Mouse (Mus musculus): Measurements from ENCODE around the gene Btg3. TPM values are rescaled to one million over a fixed set of nuclear protein-coding genes. Genes with fewer than 3 reads are reported as not detected.

The Btg3 gene
- polyA plus RNA-seq, 1 experiment from 2014 or later: 43.7 TPM

DNA sequence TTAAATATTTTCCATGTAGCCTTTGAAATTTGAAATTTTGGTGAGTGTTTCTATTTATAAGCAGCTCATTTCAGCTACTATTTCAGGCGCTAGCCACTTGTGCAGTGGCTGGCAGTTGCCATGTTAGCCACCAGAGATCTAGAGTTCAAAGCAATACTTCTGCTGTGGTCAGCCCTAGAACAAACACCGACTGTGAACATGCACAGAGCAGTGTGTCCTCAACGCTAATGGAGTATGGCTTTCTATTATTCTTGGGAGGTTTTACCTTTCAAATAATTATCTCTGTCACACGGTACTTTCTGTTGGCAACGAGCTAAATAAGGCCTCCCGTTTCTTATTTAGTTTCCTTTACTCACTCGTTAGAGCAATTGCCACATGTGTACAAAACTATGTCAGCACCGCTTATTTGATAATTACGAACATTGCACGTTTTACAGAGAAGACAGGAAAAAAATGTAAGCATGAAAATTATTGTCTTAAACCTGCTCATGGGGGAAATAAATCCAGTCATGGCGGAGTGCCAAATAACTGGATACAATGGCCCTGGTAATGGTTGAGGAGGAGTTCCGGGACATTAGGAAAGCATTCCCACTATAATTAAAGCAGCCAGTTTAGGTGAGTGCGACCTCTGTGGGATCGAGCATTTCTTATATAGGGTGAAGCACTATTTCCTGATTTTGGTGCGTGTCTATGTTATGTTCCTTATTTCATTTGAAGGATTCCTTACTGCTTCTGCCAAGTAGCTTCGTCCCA is 63.7 kb downstream of the Btg3 start:
- Histone ChIP-seq H3K4me2 (ENCODE audit: low read depth, low read length) (no peak overlapping the region), H3K9ac (ENCODE audit: low read length) (no peak overlapping the region), H3K36me3 (ENCODE audit: control insufficient read depth, insufficient read depth, low read length) (no peaks in the 10 kb centered on the region), H3K9me3 (ENCODE audit: control insufficient read depth, low read length) (no peaks in the 10 kb centered on the region), H3K4me3 (ENCODE audit: low read length) (no peak overlapping the region), H3K27me3 (ENCODE audit: control insufficient read depth, insufficient read depth, low read depth, low read length) (no peaks in the 10 kb centered on the region), H3K4me1 (replicated peaks; ENCODE audit: control insufficient read depth, insufficient read depth, low read length) (peaks cover 4% of the 10 kb centered on the region), H3K27ac (ENCODE audit: low read length) (no peak overlapping the region)
- ATAC-seq (ENCODE audit: low read depth): no peak
- 55% methylated on average over 16 of the region's 16 CpGs for WGBS

DNA sequence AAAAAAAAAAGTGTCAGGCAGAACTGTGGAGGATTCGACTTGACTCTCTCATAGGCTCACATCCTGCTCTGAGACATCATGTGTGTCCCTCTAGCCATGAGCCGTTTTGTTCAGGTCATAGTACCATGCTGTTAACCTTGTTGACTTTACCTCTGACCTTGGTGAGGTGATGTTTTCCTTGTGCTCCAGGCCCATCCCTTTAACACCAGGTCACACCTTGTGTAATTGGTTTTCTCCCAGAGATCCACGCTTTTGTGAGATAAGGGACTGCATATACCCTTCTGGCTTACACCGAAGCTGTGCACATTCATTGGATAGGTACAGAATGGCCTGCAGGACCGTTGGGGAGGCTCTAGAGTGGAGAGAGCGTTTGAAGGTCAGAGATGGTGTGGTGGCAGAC is 67.7 kb downstream of the Btg3 start:
- no peaks in the 10 kb centered on the region for H3K36me3 ChIP-seq (ENCODE audit: control insufficient read depth, insufficient read depth, low read length)
- no peak for ATAC-seq (ENCODE audit: low read depth)
- no peaks in the 10 kb centered on the region for H3K9me3 ChIP-seq (ENCODE audit: control insufficient read depth, low read length)
- no peak overlapping the region for H3K4me2 ChIP-seq (ENCODE audit: low read depth, low read length)
- H3K27ac ChIP-seq (ENCODE audit: low read length): no peak overlapping the region
- no peak overlapping the region for H3K9ac ChIP-seq (ENCODE audit: low read length)
- peaks cover 4% of the 10 kb centered on the region for H3K4me1 ChIP-seq (replicated peaks; ENCODE audit: control insufficient read depth, insufficient read depth, low read length)
- H3K4me3 ChIP-seq (ENCODE audit: low read length): no peak overlapping the region
- 61% methylated on average over 6 of the region's 6 CpGs for WGBS
- H3K27me3 ChIP-seq (ENCODE audit: control insufficient read depth, insufficient read depth, low read depth, low read length): no peaks in the 10 kb centered on the region; the same call in 1 of the 2 replicates

DNA sequence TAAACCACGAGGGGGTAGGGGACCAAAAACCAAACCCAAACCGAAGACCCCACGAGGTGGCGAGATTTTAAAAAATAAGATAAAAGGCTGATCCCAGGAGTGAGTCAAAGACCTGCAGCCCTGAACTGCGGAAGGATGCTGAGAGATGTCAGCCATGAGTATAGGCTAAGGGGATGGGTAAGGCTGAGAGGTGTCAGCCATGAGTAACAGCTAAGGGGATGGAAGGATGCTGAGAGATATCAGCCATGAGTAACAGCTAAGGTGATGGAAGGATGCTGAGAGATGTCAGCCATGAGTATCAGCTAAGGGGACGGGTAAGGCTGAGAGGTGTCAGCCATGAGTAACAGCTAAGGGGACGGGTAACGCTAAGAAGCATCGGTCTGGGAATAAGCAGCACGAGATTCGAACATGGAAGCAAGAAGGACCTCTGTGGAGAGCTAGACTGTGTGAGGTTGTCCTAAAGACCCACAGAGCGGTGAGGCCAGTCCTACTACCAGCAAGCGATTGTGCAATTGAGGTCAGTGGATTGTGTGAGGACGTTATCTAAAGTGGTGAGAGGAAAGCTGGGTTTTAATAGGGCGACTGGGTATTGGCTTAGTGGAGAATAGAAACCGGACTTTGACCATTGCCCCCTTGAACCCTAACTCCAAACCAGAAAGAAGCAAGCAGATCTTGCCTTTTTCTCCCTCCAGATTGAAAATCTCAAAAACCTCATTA is 69.4 kb downstream of the Btg3 start:
- no peak overlapping the region for H3K4me3 ChIP-seq (ENCODE audit: low read length)
- no peak overlapping the region for H3K27ac ChIP-seq (ENCODE audit: low read length)
- WGBS: 89% methylated on average over 16 of the region's 16 CpGs
- no peak overlapping the region for H3K4me2 ChIP-seq (ENCODE audit: low read depth, low read length)
- no peaks in the 10 kb centered on the region for H3K9me3 ChIP-seq (ENCODE audit: control insufficient read depth, low read length)
- no peak overlapping the region for H3K9ac ChIP-seq (ENCODE audit: low read length)
- no peaks in the 10 kb centered on the region for H3K36me3 ChIP-seq (ENCODE audit: control insufficient read depth, insufficient read depth, low read length)
- peaks cover 4% of the 10 kb centered on the region for H3K4me1 ChIP-seq (replicated peaks; ENCODE audit: control insufficient read depth, insufficient read depth, low read length)
- ATAC-seq (ENCODE audit: low read depth): no peak
- H3K27me3 ChIP-seq (ENCODE audit: control insufficient read depth, insufficient read depth, low read depth, low read length): peaks cover 3% of the 10 kb centered on the region

DNA sequence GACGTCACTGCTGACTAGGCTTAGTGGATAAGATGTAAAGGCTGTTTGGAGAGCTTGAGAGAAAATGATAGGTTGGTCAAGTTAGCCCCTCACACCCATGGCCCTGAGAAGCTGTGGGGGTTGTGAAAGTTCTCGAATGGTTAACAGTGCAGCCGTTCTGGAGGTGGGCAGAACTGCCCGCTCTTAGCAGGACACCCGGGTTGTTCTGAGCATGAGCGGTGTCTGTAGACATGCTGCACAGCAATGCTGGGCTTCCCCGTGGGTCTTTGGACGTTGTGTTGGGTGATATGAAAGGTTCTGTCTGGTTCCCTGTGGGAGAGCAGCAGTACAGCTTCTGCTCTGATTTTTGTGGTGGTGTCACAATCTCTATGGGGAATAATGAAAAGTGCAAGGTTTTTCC is 70.4 kb downstream of the Btg3 start:
- no peak for ATAC-seq (ENCODE audit: low read depth)
- H3K4me1 ChIP-seq (replicated peaks; ENCODE audit: control insufficient read depth, insufficient read depth, low read length): peaks cover 4% of the 10 kb centered on the region

DNA sequence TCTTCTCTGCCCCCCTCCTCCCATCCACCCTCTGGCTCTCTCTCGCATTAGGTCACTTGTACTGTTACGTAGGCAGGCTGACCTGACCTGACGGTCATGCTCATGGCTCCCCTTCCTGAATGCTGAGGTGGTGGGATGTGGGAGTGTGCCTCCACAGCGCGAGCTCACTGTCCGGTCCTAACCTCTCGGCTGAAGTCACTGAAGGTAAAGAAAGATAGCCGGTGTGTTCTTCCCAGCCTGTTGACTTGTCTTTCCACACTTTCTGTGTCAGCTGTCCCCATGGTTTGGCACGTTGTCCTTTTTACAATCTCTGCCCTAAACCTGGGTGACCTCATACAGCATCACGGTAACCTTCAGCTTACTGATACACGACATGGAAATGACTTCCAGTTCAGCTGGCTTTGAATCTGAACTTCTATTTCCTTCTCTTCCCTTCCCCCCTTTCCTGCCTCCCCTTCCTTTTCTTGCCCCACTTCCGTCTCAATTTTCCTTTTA is 71.3 kb downstream of the Btg3 start:
- H3K4me3 ChIP-seq (ENCODE audit: low read length): no peak overlapping the region
- H3K27me3 ChIP-seq (ENCODE audit: control insufficient read depth, insufficient read depth, low read depth, low read length): peaks cover 10% of the 10 kb centered on the region
- no peak for ATAC-seq (ENCODE audit: low read depth)
- H3K4me2 ChIP-seq (ENCODE audit: low read depth, low read length): no peak overlapping the region
- no peaks in the 10 kb centered on the region for H3K36me3 ChIP-seq (ENCODE audit: control insufficient read depth, insufficient read depth, low read length)
- no peak overlapping the region for H3K27ac ChIP-seq (ENCODE audit: low read length)
- H3K9me3 ChIP-seq (ENCODE audit: control insufficient read depth, low read length): no peaks in the 10 kb centered on the region
- H3K4me1 ChIP-seq (replicated peaks; ENCODE audit: control insufficient read depth, insufficient read depth, low read length): peaks cover 7% of the 10 kb centered on the region
- no peak overlapping the region for H3K9ac ChIP-seq (ENCODE audit: low read length)
- WGBS: 73% methylated on average over 12 of the region's 12 CpGs

More for the DNA sequence above, 70.4 kb downstream of the Btg3 start:
- H3K9ac ChIP-seq (ENCODE audit: low read length): no peak overlapping the region
- H3K36me3 ChIP-seq (ENCODE audit: control insufficient read depth, insufficient read depth, low read length): no peaks in the 10 kb centered on the region
- H3K27me3 ChIP-seq (ENCODE audit: control insufficient read depth, insufficient read depth, low read depth, low read length): peaks cover 5% of the 10 kb centered on the region
- no peak overlapping the region for H3K4me2 ChIP-seq (ENCODE audit: low read depth, low read length)
- WGBS: 74% methylated on average over 8 of the region's 8 CpGs
- no peaks in the 10 kb centered on the region for H3K9me3 ChIP-seq (ENCODE audit: control insufficient read depth, low read length)
- no peak overlapping the region for H3K4me3 ChIP-seq (ENCODE audit: low read length)
- H3K27ac ChIP-seq (ENCODE audit: low read length): no peak overlapping the region

DNA sequence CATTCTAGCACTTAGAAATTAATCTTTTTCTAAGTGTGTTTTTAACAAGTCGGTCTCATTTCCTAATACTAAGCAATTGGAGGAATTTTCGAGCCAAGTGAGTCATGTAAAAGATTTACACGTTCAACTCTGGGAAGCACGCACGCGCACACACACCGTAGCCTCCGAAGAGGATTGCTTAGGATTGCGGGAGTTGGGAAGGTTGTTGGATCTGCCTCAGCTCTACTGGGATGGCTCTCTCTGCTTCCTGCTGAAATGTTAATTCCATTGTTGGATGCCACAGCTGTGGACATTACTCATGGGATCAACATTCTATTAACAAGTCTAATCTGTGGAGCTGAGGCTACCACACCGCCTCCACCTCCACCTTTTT is 74.3 kb downstream of the Btg3 start:
- H3K27me3 ChIP-seq (ENCODE audit: control insufficient read depth, insufficient read depth, low read depth, low read length): peaks cover 10% of the 10 kb centered on the region
- WGBS: 8% methylated on average over 10 of the region's 10 CpGs
- no peaks in the 10 kb centered on the region for H3K36me3 ChIP-seq (ENCODE audit: control insufficient read depth, insufficient read depth, low read length)
- peak overlapping the region; percentile 97 for H3K4me2 ChIP-seq (ENCODE audit: low read depth, low read length)
- peak overlapping the region; percentile 80 for H3K4me3 ChIP-seq (ENCODE audit: low read length)
- H3K27ac ChIP-seq (ENCODE audit: low read length): no peak overlapping the region
- H3K9ac ChIP-seq (ENCODE audit: low read length): peak overlapping the region; percentile 16; the same call in 1 of the 2 replicates
- ATAC-seq (ENCODE audit: low read depth): no peak
- H3K4me1 ChIP-seq (replicated peaks; ENCODE audit: control insufficient read depth, insufficient read depth, low read length): peaks cover 7% of the 10 kb centered on the region
- H3K9me3 ChIP-seq (ENCODE audit: control insufficient read depth, low read length): no peaks in the 10 kb centered on the region

DNA sequence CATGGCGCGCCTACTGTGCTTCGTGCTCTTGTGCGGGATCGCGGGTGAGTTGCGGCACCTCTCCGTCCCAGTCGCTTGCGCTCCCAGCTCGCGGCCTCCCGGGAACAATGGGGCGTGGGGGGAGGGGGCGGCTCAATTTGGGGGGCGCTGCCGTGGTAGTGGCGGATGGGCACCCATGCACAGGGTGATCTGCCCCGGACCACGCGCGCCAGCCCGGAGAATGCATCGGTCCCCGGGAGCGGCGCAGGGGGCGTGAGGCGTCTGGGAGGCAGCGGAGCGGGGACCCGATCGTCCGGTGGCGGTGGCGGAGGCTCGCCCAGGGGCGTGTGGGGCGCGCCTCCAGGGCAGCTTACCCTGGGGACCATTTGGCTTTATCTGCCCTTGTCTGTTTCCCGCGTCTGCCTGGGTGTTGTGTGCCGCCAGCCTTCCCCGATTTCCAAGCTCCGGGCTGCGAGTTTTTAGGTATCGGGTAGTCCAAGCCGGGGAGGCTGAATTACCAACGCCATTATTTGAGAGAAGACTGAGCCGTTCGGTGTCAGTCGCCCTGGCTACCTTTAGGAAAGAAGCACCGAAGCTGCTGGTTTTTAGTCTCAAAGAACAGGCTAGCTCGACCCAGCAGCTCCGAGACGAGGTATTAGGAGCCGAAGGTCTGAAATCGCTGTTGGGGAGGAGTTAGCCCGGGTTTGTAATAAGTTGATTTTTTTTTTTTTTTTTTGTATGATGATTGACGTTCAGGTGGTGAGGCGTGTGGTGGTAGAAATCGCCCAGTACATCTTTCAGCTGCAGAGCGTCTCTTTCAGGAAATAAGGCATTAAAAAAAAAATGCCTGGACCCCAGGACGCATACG is 74.9 kb downstream of the Btg3 start:
- Histone ChIP-seq H3K9me3 (ENCODE audit: control insufficient read depth, low read length) (no peaks in the 10 kb centered on the region), H3K4me2 (ENCODE audit: low read depth, low read length) (peak overlapping the region; percentile 97), H3K4me1 (replicated peaks; ENCODE audit: control insufficient read depth, insufficient read depth, low read length) (peaks cover 7% of the 10 kb centered on the region), H3K36me3 (ENCODE audit: control insufficient read depth, insufficient read depth, low read length) (no peaks in the 10 kb centered on the region), H3K4me3 (ENCODE audit: low read length) (peak overlapping the region; percentile 80), H3K27me3 (ENCODE audit: control insufficient read depth, insufficient read depth, low read depth, low read length) (peaks cover 10% of the 10 kb centered on the region), H3K9ac (ENCODE audit: low read length) (peak overlapping the region; percentile 81), H3K27ac (ENCODE audit: low read length) (peak overlapping the region; percentile 94)
- peak; percentile 56 for ATAC-seq (ENCODE audit: low read depth)
- under 1% methylated on average over 52 of the region's 65 CpGs for WGBS

DNA sequence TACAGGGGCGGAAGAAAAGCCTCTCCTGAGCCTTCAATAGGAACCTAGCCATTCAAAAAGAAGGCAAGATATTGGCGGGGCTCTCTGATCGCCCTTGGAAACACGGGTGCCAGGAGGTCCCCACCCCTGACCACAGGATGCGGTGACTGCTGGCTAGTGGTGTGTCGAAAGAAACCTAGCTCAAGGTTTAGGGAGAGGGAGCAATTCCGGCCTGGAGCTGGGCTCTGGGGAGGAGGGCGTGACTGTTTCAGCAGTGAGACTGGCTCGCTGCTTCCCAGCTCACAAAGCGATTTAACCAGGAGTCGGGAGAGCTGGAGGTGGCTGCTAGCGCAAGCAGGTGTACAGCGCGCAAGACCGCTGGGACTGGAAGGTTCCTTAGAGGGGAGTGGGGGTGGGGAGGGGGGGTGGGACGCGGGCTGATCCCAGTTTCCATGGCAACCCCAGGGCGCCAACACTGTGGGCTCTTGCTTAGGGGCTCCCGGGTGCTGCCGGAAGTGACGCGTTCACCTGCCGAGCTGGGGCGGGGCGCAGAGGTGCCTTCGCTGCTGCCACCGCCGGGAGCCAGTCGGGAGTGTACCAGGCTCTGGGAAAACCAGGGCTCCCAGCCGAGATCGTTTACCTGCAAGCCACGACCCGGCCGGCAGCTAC is 75.7 kb downstream of the Btg3 start, which contains the start of gene Cxadr:
Cxadr (plus strand) TSS at position 307 of the 648 bp plus-strand sequence.
- peak within 1 kb of the TSS; percentile 97 for H3K4me2 ChIP-seq (ENCODE audit: low read depth, low read length)
- ATAC-seq (ENCODE audit: low read depth): peak; percentile 94
- H3K27me3 ChIP-seq (ENCODE audit: control insufficient read depth, insufficient read depth, low read depth, low read length): peaks cover 10% of the 10 kb centered on the region
- no peaks in the 10 kb centered on the region for H3K36me3 ChIP-seq (ENCODE audit: control insufficient read depth, insufficient read depth, low read length)
- H3K9me3 ChIP-seq (ENCODE audit: control insufficient read depth, low read length): no peaks in the 10 kb centered on the region
- peak within 1 kb of the TSS; percentile 81 for H3K9ac ChIP-seq (ENCODE audit: low read length)
- peaks cover 7% of the 10 kb centered on the region for H3K4me1 ChIP-seq (replicated peaks; ENCODE audit: control insufficient read depth, insufficient read depth, low read length)
- H3K4me3 ChIP-seq (ENCODE audit: low read length): peak within 1 kb of the TSS; percentile 80
- H3K27ac ChIP-seq (ENCODE audit: low read length): peak within 1 kb of the TSS; percentile 94
- under 1% methylated on average over 34 of the region's 34 CpGs for WGBS
